Mouse (Mus musculus) brown adipose tissue, adult 24 weeks (tissue): ENCODE measurements at regions not wholly inside any gene's neighbourhood (a gene's known extent, or its start where the extent isn't known, plus 50 kb on each side); places are given as distances from the start of the nearest gene placed in this dataset.

Source experiments
- H3K27ac ChIP-seq: fragments of 200-500 bp; replicated peaks from 2 replicates; pipeline ENCODE4 v1.5.1; 2012; ENCODE audit warnings: low read depth, mild to moderate bottlenecking, low read length
- H3K4me1 ChIP-seq: fragments of 200-500 bp; 2 replicates; pipeline ENCODE4 v1.6.1; 2012; ENCODE audit warnings: low read length, mixed read lengths; ENCODE audit not compliant: control insufficient read depth, insufficient read depth, insufficient read length
- H3K4me3 ChIP-seq: fragments of 200-500 bp; 2 replicates; pipeline ENCODE4 v1.5.1; 2012; ENCODE audit warnings: low read depth, mild to moderate bottlenecking, low read length, moderate library complexity; ENCODE audit not compliant: insufficient read depth

DNA sequence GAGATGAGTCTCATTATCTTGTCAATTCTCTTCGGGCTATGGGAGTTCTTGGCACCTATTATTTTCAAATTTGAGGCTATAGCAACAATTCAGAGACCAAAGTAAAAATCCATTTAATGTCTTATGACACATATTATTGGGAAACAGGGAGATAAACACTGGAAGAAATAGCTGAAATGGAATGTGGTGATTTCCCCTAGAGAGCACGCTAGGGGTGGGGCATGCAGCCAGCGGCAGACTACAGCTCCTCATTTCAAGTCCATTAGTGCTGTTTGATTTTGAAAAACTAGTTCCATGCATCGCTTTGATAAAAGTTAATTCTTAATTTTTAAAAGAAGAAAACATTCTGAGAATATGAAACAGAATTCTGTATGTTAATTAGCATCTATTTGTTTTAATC, 367.6 kb upstream of the Castor2 start:
- no peak overlapping the region for H3K27ac ChIP-seq

DNA sequence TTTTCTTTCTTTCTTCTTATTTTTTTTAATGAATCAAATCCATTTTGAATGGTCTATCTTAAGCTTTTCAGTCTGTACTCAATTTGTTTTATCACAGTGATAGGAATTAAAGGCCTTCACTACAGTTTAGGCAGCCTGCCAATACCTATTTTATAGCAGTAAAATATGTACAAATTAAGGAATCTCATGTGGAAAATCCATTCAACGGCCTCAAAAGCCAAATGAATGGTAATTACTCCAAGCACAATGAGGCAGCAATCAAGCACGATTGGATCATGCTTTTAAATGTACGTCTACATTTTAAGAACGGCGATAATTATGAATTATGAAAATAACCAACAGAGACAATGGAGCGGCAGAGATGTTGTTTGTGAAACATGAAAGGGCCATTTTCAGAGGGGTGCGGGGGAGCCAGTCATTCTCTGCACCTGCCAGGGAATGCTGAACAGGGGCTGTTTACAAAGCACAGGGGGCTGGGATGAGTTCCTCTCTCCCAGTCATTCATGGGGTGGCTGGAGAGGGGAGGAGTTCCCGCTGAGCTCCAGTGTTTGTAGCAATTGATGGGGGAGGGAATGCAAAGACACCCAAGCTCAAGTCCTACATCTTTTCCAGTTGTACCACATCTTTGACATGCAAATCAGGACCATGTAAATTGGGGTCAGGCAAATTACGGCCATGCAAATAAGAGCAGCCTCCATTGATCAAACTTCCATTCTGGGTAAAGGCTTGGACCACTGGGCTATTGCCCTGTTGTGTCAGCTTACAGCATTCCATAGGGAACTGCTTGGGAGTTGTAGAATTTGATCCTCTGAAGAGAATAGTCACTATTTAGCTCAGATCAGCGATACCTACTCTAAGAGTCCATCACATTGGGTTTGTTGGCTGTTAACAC, 381.1 kb upstream of the Castor2 start:
- no peak overlapping the region for H3K4me3 ChIP-seq
- H3K4me1 ChIP-seq: no peaks in the 10 kb centered on the region
- H3K27ac ChIP-seq: no peak overlapping the region

More for the DNA sequence above, 367.6 kb upstream of the Castor2 start:
- H3K4me1 ChIP-seq: no peaks in the 10 kb centered on the region; the same call in 1 of the 2 replicates
- no peak overlapping the region for H3K4me3 ChIP-seq

DNA sequence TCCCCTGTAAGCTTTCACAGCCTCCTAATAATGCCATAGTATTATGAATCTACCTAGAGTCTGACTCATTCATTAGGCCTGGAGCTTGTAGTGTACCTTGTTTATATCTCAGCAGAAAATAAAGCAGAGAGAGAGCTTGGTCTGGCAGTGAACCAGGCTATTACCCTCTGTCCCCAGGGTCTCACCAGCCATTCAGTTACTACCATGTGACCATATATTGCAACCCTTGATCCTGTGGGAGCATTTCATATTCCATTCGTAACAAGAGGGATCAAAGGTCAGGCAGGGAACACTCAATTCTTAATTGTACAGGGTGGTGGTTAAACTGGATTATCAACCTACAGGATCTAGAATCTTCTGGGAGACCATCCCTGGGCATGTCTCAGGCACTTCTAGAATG, 383.7 kb upstream of the Castor2 start:
- no peak overlapping the region for H3K4me3 ChIP-seq
- no peaks in the 10 kb centered on the region for H3K4me1 ChIP-seq

DNA sequence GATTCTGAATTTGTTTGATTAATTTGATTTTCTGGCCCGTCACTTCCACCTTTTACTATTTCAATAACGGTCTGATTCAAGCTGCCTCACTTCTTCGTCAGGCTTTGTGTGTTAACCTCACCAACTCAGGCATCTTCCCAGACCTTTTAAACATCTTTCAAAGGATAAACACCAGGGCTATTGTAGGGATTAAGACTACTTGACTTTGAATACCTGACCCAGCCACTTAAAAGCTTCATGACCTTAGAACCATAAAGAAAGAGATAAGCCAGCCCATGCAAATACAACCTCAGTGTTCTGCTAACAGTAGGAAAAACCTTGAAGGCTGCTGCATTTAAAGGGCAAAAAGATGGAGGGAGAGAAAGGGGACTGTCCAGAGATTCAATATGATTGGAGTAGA, 386.9 kb upstream of the Castor2 start:
- H3K27ac ChIP-seq: no peak overlapping the region
- H3K4me3 ChIP-seq: no peak overlapping the region
- H3K4me1 ChIP-seq: no peaks in the 10 kb centered on the region

More for the DNA sequence above, 383.7 kb upstream of the Castor2 start:
- no peak overlapping the region for H3K27ac ChIP-seq

DNA sequence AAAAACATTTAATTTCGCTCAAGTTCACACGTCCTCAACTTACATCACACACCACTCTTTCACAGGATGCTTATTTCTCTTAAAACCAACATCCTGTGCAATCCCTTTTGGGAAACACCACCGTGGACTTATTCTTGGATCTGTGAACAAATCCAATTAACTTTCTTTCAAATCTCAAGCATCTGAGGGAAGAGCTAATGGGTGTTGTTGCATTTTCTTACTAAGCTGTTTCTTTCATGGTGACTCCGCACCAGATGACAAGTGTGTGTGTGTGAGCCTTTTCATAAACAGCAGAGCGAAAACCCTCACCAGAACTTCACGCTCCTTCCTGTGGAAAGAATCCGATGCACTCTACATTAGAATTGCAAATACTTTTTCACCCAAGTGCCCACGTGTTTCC, 390.6 kb upstream of the Castor2 start:
- Histone ChIP-seq H3K4me1 (no peaks in the 10 kb centered on the region), H3K27ac (no peak overlapping the region), H3K4me3 (no peak overlapping the region)

DNA sequence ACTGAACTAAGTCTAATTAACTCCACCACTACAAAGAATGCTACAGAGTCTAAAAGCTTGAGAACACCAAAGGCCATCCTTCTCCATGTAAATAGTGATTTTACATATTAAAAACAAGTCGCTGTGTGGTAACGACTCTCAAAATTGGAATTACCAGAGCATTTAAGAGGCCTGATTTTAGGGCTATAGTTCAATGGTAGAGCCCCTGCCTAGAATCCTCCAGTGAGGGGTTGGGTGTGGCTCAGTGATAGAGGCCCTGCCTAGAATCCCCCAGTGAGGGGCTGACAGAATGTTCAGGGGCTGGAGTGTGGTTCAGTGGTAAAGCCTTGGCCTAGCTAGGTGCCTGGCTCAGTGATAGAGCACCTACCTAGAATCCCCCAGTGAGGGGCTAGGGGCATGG, 413.3 kb upstream of the Castor2 start:
- no peak overlapping the region for H3K27ac ChIP-seq
- H3K4me3 ChIP-seq: no peak overlapping the region
- H3K4me1 ChIP-seq: no peaks in the 10 kb centered on the region

DNA sequence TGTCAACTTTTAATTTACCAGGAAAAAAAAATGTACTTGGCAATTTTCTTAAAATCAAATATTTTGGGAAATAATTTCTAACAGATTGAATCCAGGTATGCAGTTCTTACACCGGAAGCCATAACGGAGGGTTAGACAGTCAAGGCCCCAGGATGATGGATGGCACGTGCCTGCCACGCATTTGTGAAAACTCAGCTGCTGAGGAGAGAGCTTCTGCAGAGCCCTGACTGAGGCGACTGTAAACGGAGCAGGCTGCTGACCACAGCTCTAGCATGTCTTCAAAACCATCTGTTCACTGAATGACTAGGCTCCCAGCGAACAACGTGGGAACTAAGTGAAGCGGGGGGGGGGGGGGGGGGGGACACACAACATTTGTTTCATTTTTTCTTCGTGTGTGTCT, 416.5 kb upstream of the Castor2 start:
- no peaks in the 10 kb centered on the region for H3K4me1 ChIP-seq
- no peak overlapping the region for H3K27ac ChIP-seq
- no peak overlapping the region for H3K4me3 ChIP-seq

DNA sequence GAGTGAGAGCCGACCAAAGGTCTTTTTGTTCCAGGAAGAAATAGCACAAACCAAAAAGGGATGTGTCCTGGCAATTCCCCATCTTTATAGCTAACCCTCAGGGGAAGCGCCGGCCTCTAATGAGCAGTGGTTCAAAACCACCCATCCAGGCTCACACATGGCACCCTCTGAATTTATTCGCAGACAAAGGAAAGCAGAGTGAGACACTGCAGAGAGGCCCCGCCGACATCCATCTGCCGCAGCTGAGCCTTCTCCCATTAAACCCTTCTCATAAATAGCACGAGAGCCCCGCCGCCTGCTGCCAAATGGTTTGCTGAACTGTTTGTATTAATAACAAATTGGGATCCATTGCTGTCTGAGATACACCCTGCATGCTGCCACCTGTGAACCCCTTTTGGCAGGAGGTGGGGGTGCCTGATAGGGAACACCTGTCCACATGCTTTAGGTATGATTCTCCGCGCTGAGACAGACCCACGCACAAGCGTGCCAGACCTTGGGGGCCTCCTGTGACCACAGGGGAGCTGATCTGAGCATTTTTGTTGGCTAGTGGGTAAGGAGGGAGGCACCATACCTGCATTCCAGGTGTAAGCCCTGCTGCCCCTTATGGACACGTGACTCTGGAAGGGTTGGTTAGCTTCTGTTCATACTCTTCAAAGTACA, 422.6 kb upstream of the Castor2 start:
- Histone ChIP-seq H3K27ac (no peak overlapping the region), H3K4me1 (no peaks in the 10 kb centered on the region), H3K4me3 (no peak overlapping the region)

DNA sequence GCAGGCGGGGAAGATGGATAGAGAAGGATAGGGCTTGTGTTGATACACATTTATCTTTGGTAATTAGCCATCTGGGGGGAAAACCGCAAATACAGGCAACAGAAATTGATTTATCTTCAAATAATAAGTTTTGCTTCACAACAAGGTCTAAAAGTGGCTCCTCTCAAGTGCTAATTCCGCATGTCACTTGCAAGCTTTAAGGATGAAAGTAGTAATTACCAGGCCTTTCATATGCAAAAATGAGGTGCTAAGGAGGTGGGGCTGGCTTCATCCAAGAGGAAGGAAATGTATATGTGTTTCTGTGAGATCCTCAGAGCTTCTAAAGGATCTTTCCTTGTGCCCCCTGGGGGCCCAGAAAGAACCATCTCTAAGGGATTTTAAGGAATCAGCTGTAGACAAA, 423.9 kb upstream of the Castor2 start:
- Histone ChIP-seq H3K4me1 (no peaks in the 10 kb centered on the region), H3K27ac (no peak overlapping the region), H3K4me3 (no peak overlapping the region)

DNA sequence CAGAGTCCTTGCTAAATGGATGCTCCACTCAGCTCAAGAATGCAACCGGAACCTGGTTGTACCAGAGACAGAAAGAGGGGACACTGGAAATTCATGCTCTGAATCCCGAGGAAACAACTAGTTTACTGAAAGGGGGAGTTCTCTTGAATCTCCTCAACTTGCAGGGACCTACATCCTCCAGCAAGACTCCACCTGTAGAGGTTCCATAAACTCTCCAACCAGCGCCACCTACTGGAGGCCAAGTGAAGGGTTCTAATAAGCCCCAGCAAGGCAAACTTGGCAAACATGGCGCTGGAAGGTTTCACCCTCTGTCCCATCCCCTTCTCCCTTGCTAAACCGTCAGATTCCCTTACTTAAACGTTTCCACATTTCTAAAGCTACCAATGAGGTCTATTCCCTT, 433.0 kb upstream of the Castor2 start:
- Histone ChIP-seq H3K4me3 (no peak overlapping the region), H3K27ac (no peak overlapping the region), H3K4me1 (no peaks in the 10 kb centered on the region)

DNA sequence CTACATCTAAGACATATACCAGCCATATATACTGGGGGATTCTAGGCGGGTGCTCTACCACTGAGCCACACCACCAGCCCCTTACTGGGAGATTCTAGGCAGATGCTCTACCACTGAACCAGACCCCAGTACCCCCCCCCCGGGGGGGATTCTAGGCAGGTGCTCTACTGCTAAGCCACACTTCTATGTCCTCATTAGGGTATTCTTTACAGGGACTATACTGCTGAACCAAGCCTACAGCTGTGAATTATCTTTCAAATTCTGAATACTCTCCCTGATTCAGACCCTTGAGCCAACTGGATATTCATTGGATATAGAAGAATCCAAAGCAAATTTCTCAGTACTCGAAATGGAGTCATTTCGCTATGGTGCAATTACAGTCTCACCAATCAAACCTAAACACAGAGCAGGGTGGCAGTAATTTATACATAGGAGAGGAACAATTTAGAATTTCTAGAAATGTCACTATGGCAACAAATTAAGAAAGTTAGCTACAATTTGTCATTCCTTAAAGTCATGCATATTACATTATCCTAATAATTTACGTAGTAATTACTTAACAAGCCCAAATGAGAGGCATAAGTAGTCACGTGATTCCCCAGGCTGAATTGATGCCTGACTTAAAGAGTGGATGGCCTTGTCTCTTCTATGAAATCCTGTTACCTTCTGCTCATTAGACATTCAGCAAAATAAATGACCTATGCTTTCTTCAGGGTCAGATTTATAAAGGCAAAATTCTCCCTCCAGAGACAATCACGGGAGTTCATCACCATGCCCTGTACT, 436.8 kb upstream of the Castor2 start:
- Histone ChIP-seq H3K4me3 (no peak overlapping the region), H3K4me1 (no peaks in the 10 kb centered on the region), H3K27ac (no peak overlapping the region)

DNA sequence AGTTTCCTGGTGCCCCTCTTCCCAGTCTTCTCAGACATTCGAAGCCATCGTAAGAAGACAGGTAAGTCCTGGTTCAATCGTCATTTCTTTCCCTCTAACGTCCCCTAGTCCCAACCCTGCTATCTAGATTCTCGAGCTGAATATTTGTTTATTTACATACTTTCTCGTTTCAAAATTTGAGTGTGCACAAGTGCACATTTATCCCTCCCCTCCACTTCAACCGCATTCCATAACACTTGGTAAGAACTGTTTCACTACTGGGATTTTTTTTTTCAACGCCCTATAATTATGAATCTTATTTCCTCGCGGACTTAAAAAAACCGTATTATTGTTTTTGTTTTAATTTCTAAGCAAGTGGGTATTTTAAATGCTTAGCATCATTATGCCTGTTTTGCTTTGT, 439.2 kb upstream of the Castor2 start:
- H3K4me3 ChIP-seq: no peak overlapping the region
- H3K4me1 ChIP-seq: no peaks in the 10 kb centered on the region
- H3K27ac ChIP-seq: no peak overlapping the region

DNA sequence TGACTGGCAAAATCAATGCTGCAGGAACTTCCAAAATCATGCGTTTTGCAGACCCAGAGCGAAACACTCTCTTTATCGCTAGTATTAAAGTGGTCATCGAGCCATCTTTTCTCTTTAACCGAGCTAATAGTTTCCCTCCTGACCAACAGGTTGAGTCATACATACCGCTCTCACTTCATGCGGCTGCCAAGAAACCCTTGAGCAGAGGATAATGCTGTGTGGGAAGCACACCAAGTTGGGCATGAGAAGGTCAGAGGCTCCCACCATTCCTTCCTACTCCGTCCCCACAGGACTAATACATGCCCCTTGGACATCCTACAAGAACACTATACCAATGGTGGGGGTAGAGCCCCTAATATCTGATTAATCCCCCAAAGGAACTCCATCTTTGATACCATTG, 442.7 kb upstream of the Castor2 start:
- Histone ChIP-seq H3K4me1 (no peaks in the 10 kb centered on the region), H3K27ac (no peak overlapping the region), H3K4me3 (no peak overlapping the region)

DNA sequence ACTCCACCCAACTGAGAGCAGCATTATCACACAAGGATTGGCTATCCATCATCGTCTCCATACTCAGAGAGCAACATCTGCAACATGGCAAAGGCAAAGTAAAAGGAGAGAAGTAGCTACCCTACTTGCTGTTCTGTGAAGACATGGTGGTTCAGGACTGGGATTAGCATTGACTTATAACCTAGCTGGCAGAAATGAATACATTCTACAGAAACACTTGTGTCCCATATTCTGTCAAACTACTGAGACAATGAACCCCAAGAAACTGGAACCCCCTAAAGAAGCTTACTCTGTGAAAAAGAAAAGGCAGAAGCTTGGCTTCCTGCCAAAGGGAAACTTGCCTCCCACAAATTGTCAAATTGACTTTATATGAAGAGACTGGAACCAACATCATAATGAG, 446.1 kb upstream of the Castor2 start:
- Histone ChIP-seq H3K4me3 (no peak overlapping the region), H3K4me1 (no peaks in the 10 kb centered on the region), H3K27ac (no peak overlapping the region)

DNA sequence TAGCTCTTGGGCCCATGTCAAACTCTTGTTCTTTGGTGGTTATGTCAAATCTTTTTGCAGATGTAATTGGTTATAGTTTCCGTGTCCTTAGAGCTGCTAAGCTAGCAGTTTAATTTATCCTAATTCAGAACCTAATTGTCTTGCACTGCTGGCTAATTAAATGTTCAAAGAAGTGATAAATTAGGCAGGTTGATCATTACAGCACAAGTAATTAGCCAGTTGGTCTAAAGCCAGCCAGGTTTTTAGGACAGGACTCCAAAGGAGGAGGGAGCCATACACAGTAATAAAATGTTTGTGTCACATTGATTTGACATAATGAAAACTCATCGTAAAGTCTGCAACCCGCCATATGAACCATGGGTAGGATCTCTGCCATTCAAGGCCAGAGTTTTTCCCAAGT, 449.3 kb upstream of the Castor2 start:
- no peaks in the 10 kb centered on the region for H3K4me1 ChIP-seq
- H3K4me3 ChIP-seq: no peak overlapping the region

More for the DNA sequence above, 449.3 kb upstream of the Castor2 start:
- no peak overlapping the region for H3K27ac ChIP-seq
